Mouse (Mus musculus): ENCODE data around the gene Ntmt1. TPM values are rescaled to one million over a fixed set of nuclear protein-coding genes. Genes with fewer than 3 reads are reported as not detected.

Gene Ntmt1
- polyA plus RNA-seq, 1 experiment from 2014 or later, result 90.0 TPM

DNA sequence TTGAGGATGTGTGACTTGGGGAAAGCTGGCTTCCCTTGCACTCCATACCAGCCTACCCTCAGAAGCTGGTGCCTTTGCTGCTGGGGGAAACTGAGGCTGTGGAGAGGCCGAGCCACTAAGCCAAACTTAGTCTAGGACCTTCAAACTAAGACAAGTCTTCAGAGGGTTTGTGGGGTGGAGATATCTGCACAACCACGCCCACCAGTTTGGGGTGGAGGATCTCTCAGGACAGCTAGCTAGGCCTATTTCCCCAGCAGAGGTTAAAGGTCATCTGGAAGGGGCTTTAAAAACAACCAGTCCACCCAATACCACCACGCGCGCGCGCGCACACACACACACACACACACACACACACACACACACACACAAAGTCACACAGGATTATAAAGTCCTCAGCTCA lies 38.6 kb downstream of the Ntmt1 start:
- Histone ChIP-seq H3K36me3 (ENCODE audit: control insufficient read depth, insufficient read depth) (no peaks in the 10 kb centered on the region), H3K4me3 (ENCODE audit: low read length) (peak overlapping the region; percentile 59), H3K27ac (ENCODE audit: low read length) (peak overlapping the region; percentile 17; the same call in 1 of the 2 replicates), H3K9me3 (replicated peaks; ENCODE audit: control insufficient read depth, low read length) (no peaks in the 10 kb centered on the region), H3K4me1 (ENCODE audit: control insufficient read depth, insufficient read depth, low read length) (peaks cover 25% of the 10 kb centered on the region), H3K27me3 (ENCODE audit: control insufficient read depth, insufficient read depth, low read length) (peaks cover 2% of the 10 kb centered on the region; the same call in 1 of the 2 replicates), H3K4me2 (ENCODE audit: low read depth, low read length) (peak overlapping the region; percentile 76), H3K9ac (ENCODE audit: low read length) (peak overlapping the region; percentile 75)
- ATAC-seq (replicated peaks; ENCODE audit: extremely low read depth, insufficient read depth, low FRiP score), result no peak; the same call in 1 of the 2 replicates
- WGBS, result 40% methylated on average over 8 of the region's 8 CpGs

DNA sequence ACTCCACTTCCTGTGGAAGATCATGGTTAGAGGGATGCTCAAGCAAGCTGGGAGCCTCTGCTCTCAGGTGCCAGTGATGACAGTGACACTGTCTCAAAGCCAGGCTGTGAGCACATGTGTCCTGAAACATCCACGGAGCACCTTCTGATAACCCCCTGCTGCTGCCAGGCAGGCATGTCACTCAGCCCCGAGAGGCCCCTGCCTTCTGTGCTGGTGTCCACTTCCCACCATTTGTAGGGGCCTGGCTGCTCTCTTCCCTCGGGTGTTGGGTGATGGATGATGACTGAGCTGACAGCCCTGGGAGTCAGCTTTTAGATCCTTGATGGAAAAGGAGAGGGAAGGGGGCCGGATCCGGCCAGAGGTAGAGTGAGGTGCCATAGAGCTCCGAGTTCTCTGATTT lies 39.1 kb downstream of the Ntmt1 start:
- peak overlapping the region; percentile 76 for H3K4me2 ChIP-seq (ENCODE audit: low read depth, low read length)
- peak overlapping the region; percentile 59; the same call in 1 of the 2 replicates for H3K4me3 ChIP-seq (ENCODE audit: low read length)
- ATAC-seq (replicated peaks; ENCODE audit: extremely low read depth, insufficient read depth, low FRiP score), result peak; percentile 30; the same call in 1 of the 2 replicates
- H3K9ac ChIP-seq (ENCODE audit: low read length), result no peak overlapping the region
- H3K36me3 ChIP-seq (ENCODE audit: control insufficient read depth, insufficient read depth), result no peaks in the 10 kb centered on the region
- H3K27ac ChIP-seq (ENCODE audit: low read length), result peak overlapping the region; percentile 17
- peaks cover 2% of the 10 kb centered on the region; the same call in 1 of the 2 replicates for H3K27me3 ChIP-seq (ENCODE audit: control insufficient read depth, insufficient read depth, low read length)
- H3K4me1 ChIP-seq (ENCODE audit: control insufficient read depth, insufficient read depth, low read length), result peaks cover 25% of the 10 kb centered on the region
- WGBS, result 7% methylated on average over 6 of the region's 6 CpGs
- H3K9me3 ChIP-seq (replicated peaks; ENCODE audit: control insufficient read depth, low read length), result no peaks in the 10 kb centered on the region

DNA sequence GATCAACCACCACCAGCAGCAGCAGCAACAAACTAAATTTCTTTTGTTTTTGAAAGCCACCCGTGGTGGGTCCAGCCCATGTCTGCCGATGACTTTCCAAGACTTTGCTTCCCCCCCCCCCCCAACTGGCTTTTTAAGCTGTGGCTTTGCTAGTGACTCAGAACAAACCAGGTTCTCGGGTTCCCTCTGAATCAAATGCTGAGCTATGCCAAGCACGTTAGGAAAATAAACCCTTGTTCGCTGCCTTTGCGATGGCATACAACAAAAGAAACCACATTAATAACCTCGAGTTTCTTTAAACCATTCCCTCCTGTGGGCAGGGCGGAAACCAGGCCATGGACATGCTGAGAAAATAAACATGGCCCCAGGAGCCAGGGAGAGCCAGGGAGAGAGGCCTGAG lies 40.6 kb downstream of the Ntmt1 start:
- no peak overlapping the region for H3K4me3 ChIP-seq (ENCODE audit: low read length)
- H3K27me3 ChIP-seq (ENCODE audit: control insufficient read depth, insufficient read depth, low read length), result peaks cover 2% of the 10 kb centered on the region; the same call in 1 of the 2 replicates
- peaks cover 23% of the 10 kb centered on the region for H3K4me1 ChIP-seq (ENCODE audit: control insufficient read depth, insufficient read depth, low read length)
- no peaks in the 10 kb centered on the region for H3K9me3 ChIP-seq (replicated peaks; ENCODE audit: control insufficient read depth, low read length)
- 71% methylated on average over 8 of the region's 8 CpGs for WGBS
- no peak overlapping the region for H3K9ac ChIP-seq (ENCODE audit: low read length)
- no peak overlapping the region for H3K4me2 ChIP-seq (ENCODE audit: low read depth, low read length)
- ATAC-seq (replicated peaks; ENCODE audit: extremely low read depth, insufficient read depth, low FRiP score), result no peak
- H3K27ac ChIP-seq (ENCODE audit: low read length), result no peak overlapping the region
- H3K36me3 ChIP-seq (ENCODE audit: control insufficient read depth, insufficient read depth), result no peaks in the 10 kb centered on the region

DNA sequence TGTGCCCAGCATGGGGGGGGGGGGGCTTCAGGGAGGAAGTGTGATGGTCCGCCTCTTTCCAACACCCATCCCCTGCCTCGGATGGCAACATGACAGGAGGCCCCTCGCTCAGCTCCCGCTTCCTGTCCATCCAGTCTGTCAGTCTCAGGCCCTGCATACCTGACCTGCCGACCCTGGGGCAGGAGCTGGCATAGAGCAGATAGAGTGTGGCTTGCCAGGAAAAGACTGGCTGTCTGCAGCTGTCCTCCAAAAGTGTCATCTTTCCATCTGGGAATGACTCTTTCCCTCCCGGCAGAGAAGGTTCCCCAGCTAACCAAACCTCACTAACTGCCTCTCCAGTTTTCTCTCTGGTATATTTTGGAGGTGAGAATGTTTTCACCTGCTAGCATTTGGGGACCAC lies 43.0 kb downstream of the Ntmt1 start:
- 33% methylated on average over 6 of the region's 6 CpGs for WGBS
- H3K9ac ChIP-seq (ENCODE audit: low read length), result no peak overlapping the region
- no peaks in the 10 kb centered on the region for H3K36me3 ChIP-seq (ENCODE audit: control insufficient read depth, insufficient read depth)
- no peak overlapping the region for H3K4me2 ChIP-seq (ENCODE audit: low read depth, low read length)
- peaks cover 22% of the 10 kb centered on the region for H3K4me1 ChIP-seq (ENCODE audit: control insufficient read depth, insufficient read depth, low read length)
- no peak overlapping the region for H3K27ac ChIP-seq (ENCODE audit: low read length)
- no peak for ATAC-seq (replicated peaks; ENCODE audit: extremely low read depth, insufficient read depth, low FRiP score)
- H3K27me3 ChIP-seq (ENCODE audit: control insufficient read depth, insufficient read depth, low read length), result no peaks in the 10 kb centered on the region
- H3K9me3 ChIP-seq (replicated peaks; ENCODE audit: control insufficient read depth, low read length), result no peaks in the 10 kb centered on the region
- H3K4me3 ChIP-seq (ENCODE audit: low read length), result no peak overlapping the region

DNA sequence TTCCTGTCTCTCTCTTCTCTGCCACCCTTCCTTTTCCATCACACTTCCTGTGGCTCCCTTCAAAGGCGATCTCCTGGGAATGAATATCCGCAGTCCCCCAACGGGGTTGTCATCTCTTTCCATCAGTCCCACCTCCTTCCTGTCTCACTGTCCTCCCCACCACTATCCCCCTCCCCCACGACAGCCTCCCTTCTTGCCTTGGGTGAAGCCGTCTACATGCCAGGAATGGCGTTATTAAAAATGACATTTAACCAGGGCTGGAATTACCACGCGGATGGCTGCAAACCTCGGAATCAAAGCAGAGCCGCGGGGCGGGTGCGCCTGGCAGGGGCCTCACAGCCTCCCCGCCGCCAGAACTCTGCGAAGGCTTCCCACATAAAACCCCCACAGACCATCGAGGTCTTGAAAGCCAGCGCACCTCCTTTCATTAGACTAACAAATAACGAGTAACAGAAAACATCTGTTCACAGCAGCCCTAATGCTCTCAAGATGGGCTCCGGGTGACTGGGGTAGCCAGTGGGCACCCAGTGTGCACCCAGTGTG lies 45.2 kb downstream of the Ntmt1 start:
- Histone ChIP-seq H3K4me1 (ENCODE audit: control insufficient read depth, insufficient read depth, low read length) (peaks cover 7% of the 10 kb centered on the region), H3K4me3 (ENCODE audit: low read length) (no peak overlapping the region), H3K4me2 (ENCODE audit: low read depth, low read length) (0 out of 2 replicates have a peak overlapping the region, but pooled peaks have one; percentile 3), H3K9ac (ENCODE audit: low read length) (no peak overlapping the region), H3K9me3 (replicated peaks; ENCODE audit: control insufficient read depth, low read length) (no peaks in the 10 kb centered on the region), H3K36me3 (ENCODE audit: control insufficient read depth, insufficient read depth) (no peaks in the 10 kb centered on the region), H3K27ac (ENCODE audit: low read length) (no peak overlapping the region), H3K27me3 (ENCODE audit: control insufficient read depth, insufficient read depth, low read length) (no peaks in the 10 kb centered on the region)
- ATAC-seq (replicated peaks; ENCODE audit: extremely low read depth, insufficient read depth, low FRiP score), result no peak
- WGBS, result 32% methylated on average over 20 of the region's 20 CpGs

DNA sequence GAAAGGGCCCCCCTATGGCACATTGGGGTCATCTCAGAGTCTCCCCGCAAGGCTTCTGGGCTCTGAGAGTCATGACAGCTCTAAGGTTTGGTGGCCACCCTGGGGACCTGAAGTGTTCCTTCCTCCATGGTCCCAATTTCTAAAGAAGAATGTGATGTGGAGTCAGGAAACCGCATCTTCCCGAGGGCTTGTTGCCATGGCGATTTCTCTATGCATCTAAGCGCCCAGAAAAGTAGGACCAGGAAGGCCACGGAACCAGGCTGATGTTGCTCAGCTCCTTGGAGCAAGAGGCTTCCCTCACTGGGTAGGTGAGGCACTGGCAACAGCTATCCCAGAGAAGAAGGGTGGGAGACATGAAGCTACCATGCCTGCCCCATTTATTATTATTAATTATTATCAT lies 49.5 kb downstream of the Ntmt1 start:
- no peak overlapping the region for H3K9ac ChIP-seq (ENCODE audit: low read length)
- no peak overlapping the region for H3K4me3 ChIP-seq (ENCODE audit: low read length)
- no peaks in the 10 kb centered on the region for H3K27me3 ChIP-seq (ENCODE audit: control insufficient read depth, insufficient read depth, low read length)
- H3K27ac ChIP-seq (ENCODE audit: low read length), result no peak overlapping the region
- 85% methylated on average over 6 of the region's 6 CpGs for WGBS
- no peaks in the 10 kb centered on the region for H3K36me3 ChIP-seq (ENCODE audit: control insufficient read depth, insufficient read depth)
- H3K4me1 ChIP-seq (ENCODE audit: control insufficient read depth, insufficient read depth, low read length), result peaks cover 17% of the 10 kb centered on the region
- no peak for ATAC-seq (replicated peaks; ENCODE audit: extremely low read depth, insufficient read depth, low FRiP score)
- H3K4me2 ChIP-seq (ENCODE audit: low read depth, low read length), result no peak overlapping the region
- no peaks in the 10 kb centered on the region for H3K9me3 ChIP-seq (replicated peaks; ENCODE audit: control insufficient read depth, low read length)

DNA sequence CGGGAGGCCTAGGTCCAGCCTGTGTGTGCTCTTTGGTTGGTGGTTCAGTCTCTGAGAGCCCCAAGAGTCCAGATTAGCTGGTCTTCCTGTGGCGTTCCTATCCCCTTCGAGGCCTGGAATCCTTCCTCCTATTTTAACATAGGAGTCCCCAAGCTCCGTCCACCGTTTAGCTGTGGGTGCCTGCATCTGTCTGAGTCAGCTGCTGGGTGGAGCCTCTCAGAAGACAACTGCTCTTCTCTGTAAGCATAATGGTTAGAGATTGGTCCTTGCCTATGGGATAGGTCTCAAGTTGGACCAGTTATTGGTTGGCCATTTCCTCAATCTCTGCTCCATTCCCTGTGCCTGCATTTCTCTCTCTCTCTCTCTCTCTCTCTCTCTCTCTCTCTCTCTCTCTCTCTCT lies 52.2 kb downstream of the Ntmt1 start:
- H3K4me2 ChIP-seq (ENCODE audit: low read depth, low read length), result no peak overlapping the region
- no peak for ATAC-seq (replicated peaks; ENCODE audit: extremely low read depth, insufficient read depth, low FRiP score)
- peaks cover 32% of the 10 kb centered on the region for H3K4me1 ChIP-seq (ENCODE audit: control insufficient read depth, insufficient read depth, low read length)
- no peaks in the 10 kb centered on the region for H3K9me3 ChIP-seq (replicated peaks; ENCODE audit: control insufficient read depth, low read length)
- H3K9ac ChIP-seq (ENCODE audit: low read length), result peak overlapping the region; percentile 20; the same call in 1 of the 2 replicates
- 59% methylated on average over 5 of the region's 5 CpGs for WGBS
- H3K4me3 ChIP-seq (ENCODE audit: low read length), result no peak overlapping the region
- H3K27ac ChIP-seq (ENCODE audit: low read length), result no peak overlapping the region
- no peaks in the 10 kb centered on the region for H3K36me3 ChIP-seq (ENCODE audit: control insufficient read depth, insufficient read depth)
- no peaks in the 10 kb centered on the region; the same call in 1 of the 2 replicates for H3K27me3 ChIP-seq (ENCODE audit: control insufficient read depth, insufficient read depth, low read length)

DNA sequence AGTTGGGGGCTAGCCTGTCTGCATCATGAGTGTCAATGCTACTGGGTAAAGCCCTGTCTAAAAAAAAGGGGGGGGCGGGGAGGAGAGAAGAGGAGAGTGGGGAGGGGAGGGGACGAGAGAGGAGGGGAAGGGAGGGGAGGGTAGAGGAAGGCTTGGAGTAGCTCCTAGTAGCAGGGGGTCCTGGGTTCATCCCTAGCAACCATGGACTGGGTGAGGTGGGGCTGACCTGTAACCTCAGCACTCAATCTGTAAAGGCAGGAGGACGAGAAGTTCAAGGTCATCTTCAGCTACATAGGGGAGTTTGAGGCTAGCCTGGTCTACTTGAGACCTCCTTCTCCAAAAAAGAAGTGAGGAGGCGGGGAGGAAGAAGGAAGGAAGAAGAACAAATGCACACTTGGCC lies 54.5 kb downstream of the Ntmt1 start:
- Histone ChIP-seq H3K9me3 (replicated peaks; ENCODE audit: control insufficient read depth, low read length) (no peaks in the 10 kb centered on the region), H3K4me2 (ENCODE audit: low read depth, low read length) (no peak overlapping the region), H3K27ac (ENCODE audit: low read length) (no peak overlapping the region), H3K4me1 (ENCODE audit: control insufficient read depth, insufficient read depth, low read length) (peaks cover 32% of the 10 kb centered on the region), H3K9ac (ENCODE audit: low read length) (no peak overlapping the region), H3K4me3 (ENCODE audit: low read length) (no peak overlapping the region), H3K36me3 (ENCODE audit: control insufficient read depth, insufficient read depth) (no peaks in the 10 kb centered on the region), H3K27me3 (ENCODE audit: control insufficient read depth, insufficient read depth, low read length) (peaks cover 2% of the 10 kb centered on the region)
- ATAC-seq (replicated peaks; ENCODE audit: extremely low read depth, insufficient read depth, low FRiP score), result no peak
- 76% methylated on average over 4 of the region's 4 CpGs for WGBS

DNA sequence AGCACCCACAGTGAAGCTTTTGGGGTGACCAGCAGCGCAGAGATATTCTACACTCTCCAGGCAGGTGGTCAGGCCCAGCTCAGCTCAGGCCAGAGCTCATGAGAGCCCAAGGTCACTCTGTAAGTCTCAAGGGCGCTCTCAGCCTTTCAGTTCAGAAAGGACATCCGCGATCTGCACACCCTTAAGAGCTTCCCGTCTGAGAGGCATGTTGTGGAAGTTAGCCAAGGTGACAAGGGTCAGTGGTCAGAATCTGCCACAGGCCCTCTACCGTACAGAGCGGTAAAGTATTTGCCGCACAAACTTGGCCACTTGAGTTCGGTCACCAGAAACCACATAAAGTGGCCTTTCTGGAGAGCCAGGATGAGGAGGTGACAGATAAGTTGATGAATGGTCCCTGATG lies 55.9 kb downstream of the Ntmt1 start:
- Histone ChIP-seq H3K27me3 (ENCODE audit: control insufficient read depth, insufficient read depth, low read length) (peaks cover 2% of the 10 kb centered on the region), H3K4me1 (ENCODE audit: control insufficient read depth, insufficient read depth, low read length) (peaks cover 30% of the 10 kb centered on the region), H3K36me3 (ENCODE audit: control insufficient read depth, insufficient read depth) (no peaks in the 10 kb centered on the region), H3K9me3 (replicated peaks; ENCODE audit: control insufficient read depth, low read length) (no peaks in the 10 kb centered on the region), H3K4me2 (ENCODE audit: low read depth, low read length) (no peak overlapping the region), H3K4me3 (ENCODE audit: low read length) (no peak overlapping the region), H3K27ac (ENCODE audit: low read length) (peak overlapping the region; percentile 2; the same call in 1 of the 2 replicates), H3K9ac (ENCODE audit: low read length) (peak overlapping the region; percentile 3; the same call in 1 of the 2 replicates)
- WGBS, result 32% methylated on average over 9 of the region's 9 CpGs
- ATAC-seq (replicated peaks; ENCODE audit: extremely low read depth, insufficient read depth, low FRiP score), result peak; percentile 63; the same call in 1 of the 2 replicates
